Mouse (Mus musculus) erythroblast, embryonic 14.5 days (primary cell): ENCODE measurements at regions not wholly inside any gene's neighbourhood (a gene's known extent, or its start where the extent isn't known, plus 50 kb on each side); places are given as distances from the start of the nearest gene placed in this dataset.

Experiments
- GATA1 ChIP-seq: IDR thresholded peaks from 2 replicates; pipeline ENCODE4 v1.6.1; 2012; ENCODE audit warnings: low read length, inconsistent platforms, mixed read lengths
- TAL1 ChIP-seq: IDR thresholded peaks from 3 replicates; pipeline ENCODE4 v1.6.1; 2012; ENCODE audit warnings: low read length, inconsistent platforms, mixed read lengths

DNA sequence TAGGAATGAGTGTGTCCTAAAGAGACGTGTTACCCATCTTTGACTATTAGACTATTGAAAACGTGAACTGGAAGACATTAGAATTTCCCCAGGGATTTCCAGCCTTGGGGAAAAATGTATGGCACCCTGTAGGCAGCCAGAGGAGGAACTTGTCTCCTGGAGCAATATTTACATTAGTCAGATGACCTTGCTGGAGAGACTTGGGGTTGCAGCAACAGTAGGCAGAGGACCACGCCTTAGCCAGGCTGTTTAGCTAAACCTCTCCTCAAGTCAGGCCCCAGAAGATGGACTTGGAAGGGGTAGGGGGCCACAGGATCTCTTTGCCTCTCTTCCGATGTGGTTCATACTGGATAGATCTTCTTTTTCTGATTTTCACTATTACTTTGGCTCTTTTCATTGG lies 64.1 kb upstream of the Acpp start:
- no peak for TF ChIP-seq GATA1
- TF ChIP-seq TAL1 = no peak
